Mouse (Mus musculus): Measurements from ENCODE around the gene Styxl1. TPM values are rescaled to one million over a fixed set of nuclear protein-coding genes. Genes with fewer than 3 reads are reported as not detected.
A peak's percentile ranks its signal among the peaks of the same experiment; 100 is the strongest.

Styxl1 gene
- polyA plus RNA-seq, 1 experiment from 2014 or later, result 0.63 TPM

- no peak for ATAC-seq (ENCODE audit: low FRiP score, low TSS enrichment)
- no peaks in the 10 kb centered on the region for H3K27me3 ChIP-seq (ENCODE audit: control insufficient read depth, insufficient read depth, low read length)
- no peaks in the 10 kb centered on the region for H3K4me1 ChIP-seq (ENCODE audit: control insufficient read depth, insufficient read depth, low read length)
- H3K4me2 ChIP-seq (ENCODE audit: low read length), result no peak overlapping the region
- H3K27ac ChIP-seq (replicated peaks; ENCODE audit: low read depth, low read length), result no peak overlapping the region
- WGBS, result 94% methylated on average over 42 of the region's 42 CpGs
- H3K4me3 ChIP-seq (replicated peaks; ENCODE audit: low read depth, low read length), result no peak overlapping the region
- peaks cover 93% of the 10 kb centered on the region for H3K36me3 ChIP-seq (ENCODE audit: control insufficient read depth, insufficient read depth, low read length)
- no peaks in the 10 kb centered on the region for H3K9me3 ChIP-seq (ENCODE audit: control insufficient read depth, low read length)
- H3K9ac ChIP-seq (replicated peaks; ENCODE audit: low read length), result no peak overlapping the region
- DNase-seq, result no peak
Observed at GRCm38 (mm10) chr5:135734057-135734680, 44.0 kb downstream of the Styxl1 start.

GRCm38 (mm10) chr5:135733071-135733470 lies 45.1 kb downstream of the Styxl1 start:
- no peak for DNase-seq
- H3K27ac ChIP-seq (replicated peaks; ENCODE audit: low read depth, low read length), result no peak overlapping the region
- H3K4me3 ChIP-seq (replicated peaks; ENCODE audit: low read depth, low read length), result no peak overlapping the region
- H3K36me3 ChIP-seq (ENCODE audit: control insufficient read depth, insufficient read depth, low read length), result peaks cover 98% of the 10 kb centered on the region
- no peaks in the 10 kb centered on the region for H3K9me3 ChIP-seq (ENCODE audit: control insufficient read depth, low read length)
- no peak overlapping the region for H3K4me2 ChIP-seq (ENCODE audit: low read length)
- H3K4me1 ChIP-seq (ENCODE audit: control insufficient read depth, insufficient read depth, low read length), result no peaks in the 10 kb centered on the region
- no peak for ATAC-seq (ENCODE audit: low FRiP score, low TSS enrichment)
- WGBS, result 91% methylated on average over 4 of the region's 4 CpGs
- no peaks in the 10 kb centered on the region for H3K27me3 ChIP-seq (ENCODE audit: control insufficient read depth, insufficient read depth, low read length)
- H3K9ac ChIP-seq (replicated peaks; ENCODE audit: low read length), result no peak overlapping the region

- Histone ChIP-seq H3K27me3 (ENCODE audit: control insufficient read depth, insufficient read depth, low read length) (no peaks in the 10 kb centered on the region), H3K4me2 (ENCODE audit: low read length) (no peak overlapping the region), H3K36me3 (ENCODE audit: control insufficient read depth, insufficient read depth, low read length) (peaks cover 81% of the 10 kb centered on the region), H3K4me3 (replicated peaks; ENCODE audit: low read depth, low read length) (no peak overlapping the region), H3K27ac (replicated peaks; ENCODE audit: low read depth, low read length) (no peak overlapping the region), H3K9me3 (ENCODE audit: control insufficient read depth, low read length) (no peaks in the 10 kb centered on the region), H3K9ac (replicated peaks; ENCODE audit: low read length) (no peak overlapping the region), H3K4me1 (ENCODE audit: control insufficient read depth, insufficient read depth, low read length) (peaks cover 8% of the 10 kb centered on the region)
- DNase-seq, result no peak
- no peak for ATAC-seq (ENCODE audit: low FRiP score, low TSS enrichment)
- 93% methylated on average over 16 of the region's 16 CpGs for WGBS
Observed at GRCm38 (mm10) chr5:135731322-135731721, 46.9 kb downstream of the Styxl1 start.

GRCm38 (mm10) chr5:135730916-135731315 lies 47.3 kb downstream of the Styxl1 start:
- Histone ChIP-seq H3K4me1 (ENCODE audit: control insufficient read depth, insufficient read depth, low read length) (peaks cover 13% of the 10 kb centered on the region), H3K9me3 (ENCODE audit: control insufficient read depth, low read length) (no peaks in the 10 kb centered on the region), H3K36me3 (ENCODE audit: control insufficient read depth, insufficient read depth, low read length) (peaks cover 77% of the 10 kb centered on the region), H3K27me3 (ENCODE audit: control insufficient read depth, insufficient read depth, low read length) (no peaks in the 10 kb centered on the region), H3K9ac (replicated peaks; ENCODE audit: low read length) (no peak overlapping the region), H3K4me2 (ENCODE audit: low read length) (no peak overlapping the region), H3K27ac (replicated peaks; ENCODE audit: low read depth, low read length) (no peak overlapping the region), H3K4me3 (replicated peaks; ENCODE audit: low read depth, low read length) (no peak overlapping the region)
- no peak for DNase-seq
- ATAC-seq (ENCODE audit: low FRiP score, low TSS enrichment), result no peak
- WGBS, result 98% methylated on average over 10 of the region's 10 CpGs

GRCm38 (mm10) chr5:135730278-135730677 lies 47.9 kb downstream of the Styxl1 start:
- H3K27ac ChIP-seq (replicated peaks; ENCODE audit: low read depth, low read length), result no peak overlapping the region
- peaks cover 70% of the 10 kb centered on the region for H3K36me3 ChIP-seq (ENCODE audit: control insufficient read depth, insufficient read depth, low read length)
- no peaks in the 10 kb centered on the region for H3K27me3 ChIP-seq (ENCODE audit: control insufficient read depth, insufficient read depth, low read length)
- WGBS, result 96% methylated on average over 10 of the region's 10 CpGs
- H3K4me2 ChIP-seq (ENCODE audit: low read length), result no peak overlapping the region
- ATAC-seq (ENCODE audit: low FRiP score, low TSS enrichment) (no peak), DNase-seq (no peak)
- H3K4me1 ChIP-seq (ENCODE audit: control insufficient read depth, insufficient read depth, low read length), result peaks cover 19% of the 10 kb centered on the region
- no peak overlapping the region for H3K9ac ChIP-seq (replicated peaks; ENCODE audit: low read length)
- H3K9me3 ChIP-seq (ENCODE audit: control insufficient read depth, low read length), result no peaks in the 10 kb centered on the region
- H3K4me3 ChIP-seq (replicated peaks; ENCODE audit: low read depth, low read length), result no peak overlapping the region

- Histone ChIP-seq H3K9ac (replicated peaks; ENCODE audit: low read length) (no peak overlapping the region), H3K9me3 (ENCODE audit: control insufficient read depth, low read length) (no peaks in the 10 kb centered on the region), H3K4me1 (ENCODE audit: control insufficient read depth, insufficient read depth, low read length) (peaks cover 28% of the 10 kb centered on the region), H3K27me3 (ENCODE audit: control insufficient read depth, insufficient read depth, low read length) (no peaks in the 10 kb centered on the region), H3K27ac (replicated peaks; ENCODE audit: low read depth, low read length) (no peak overlapping the region), H3K36me3 (ENCODE audit: control insufficient read depth, insufficient read depth, low read length) (peaks cover 61% of the 10 kb centered on the region), H3K4me3 (replicated peaks; ENCODE audit: low read depth, low read length) (no peak overlapping the region), H3K4me2 (ENCODE audit: low read length) (no peak overlapping the region)
- no peak for DNase-seq
- WGBS, result 94% methylated on average over 13 of the region's 13 CpGs
- ATAC-seq (ENCODE audit: low FRiP score, low TSS enrichment), result no peak
Observed at GRCm38 (mm10) chr5:135729351-135729750, 48.8 kb downstream of the Styxl1 start.

GRCm38 (mm10) chr5:135728361-135728760 lies 49.8 kb downstream of the Styxl1 start:
- ATAC-seq (ENCODE audit: low FRiP score, low TSS enrichment) (no peak), DNase-seq (no peak)
- no peak overlapping the region for H3K4me3 ChIP-seq (replicated peaks; ENCODE audit: low read depth, low read length)
- 95% methylated on average over 13 of the region's 13 CpGs for WGBS
- no peak overlapping the region for H3K9ac ChIP-seq (replicated peaks; ENCODE audit: low read length)
- no peaks in the 10 kb centered on the region for H3K9me3 ChIP-seq (ENCODE audit: control insufficient read depth, low read length)
- no peaks in the 10 kb centered on the region for H3K27me3 ChIP-seq (ENCODE audit: control insufficient read depth, insufficient read depth, low read length)
- peaks cover 51% of the 10 kb centered on the region for H3K36me3 ChIP-seq (ENCODE audit: control insufficient read depth, insufficient read depth, low read length)
- H3K4me2 ChIP-seq (ENCODE audit: low read length), result no peak overlapping the region
- H3K4me1 ChIP-seq (ENCODE audit: control insufficient read depth, insufficient read depth, low read length), result peaks cover 32% of the 10 kb centered on the region
- H3K27ac ChIP-seq (replicated peaks; ENCODE audit: low read depth, low read length), result no peak overlapping the region

- H3K4me2 ChIP-seq (ENCODE audit: low read length), result no peak overlapping the region
- peaks cover 46% of the 10 kb centered on the region for H3K36me3 ChIP-seq (ENCODE audit: control insufficient read depth, insufficient read depth, low read length)
- H3K9me3 ChIP-seq (ENCODE audit: control insufficient read depth, low read length), result no peaks in the 10 kb centered on the region
- H3K4me3 ChIP-seq (replicated peaks; ENCODE audit: low read depth, low read length), result no peak overlapping the region
- no peak overlapping the region for H3K27ac ChIP-seq (replicated peaks; ENCODE audit: low read depth, low read length)
- no peaks in the 10 kb centered on the region for H3K27me3 ChIP-seq (ENCODE audit: control insufficient read depth, insufficient read depth, low read length)
- H3K9ac ChIP-seq (replicated peaks; ENCODE audit: low read length), result no peak overlapping the region
- H3K4me1 ChIP-seq (ENCODE audit: control insufficient read depth, insufficient read depth, low read length), result peaks cover 32% of the 10 kb centered on the region
- 94% methylated on average over 9 of the region's 9 CpGs for WGBS
- no peak for DNase-seq
- ATAC-seq (ENCODE audit: low FRiP score, low TSS enrichment), result no peak
Observed at GRCm38 (mm10) chr5:135727871-135728270, 50.3 kb downstream of the Styxl1 start.

- Histone ChIP-seq H3K36me3 (ENCODE audit: control insufficient read depth, insufficient read depth, low read length) (peaks cover 36% of the 10 kb centered on the region), H3K9me3 (ENCODE audit: control insufficient read depth, low read length) (no peaks in the 10 kb centered on the region), H3K9ac (replicated peaks; ENCODE audit: low read length) (peak overlapping the region; percentile 41; the same call in 1 of the 2 replicates), H3K4me3 (replicated peaks; ENCODE audit: low read depth, low read length) (peak overlapping the region; percentile 21; the same call in 1 of the 2 replicates), H3K27me3 (ENCODE audit: control insufficient read depth, insufficient read depth, low read length) (no peaks in the 10 kb centered on the region), H3K4me2 (ENCODE audit: low read length) (peak overlapping the region; percentile 49), H3K4me1 (ENCODE audit: control insufficient read depth, insufficient read depth, low read length) (peaks cover 32% of the 10 kb centered on the region), H3K27ac (replicated peaks; ENCODE audit: low read depth, low read length) (peak overlapping the region; percentile 94)
- DNase-seq (no peak), ATAC-seq (ENCODE audit: low FRiP score, low TSS enrichment) (no peak)
- WGBS, result 60% methylated on average over 2 of the region's 2 CpGs
Observed at GRCm38 (mm10) chr5:135726641-135727346, 51.4 kb downstream of the Styxl1 start.
